Mouse (Mus musculus) heart, adult 2 months (tissue): ENCODE measurements around the gene Adipor1. TPM values are rescaled to one million over a fixed set of nuclear protein-coding genes. Genes with fewer than 3 reads are reported as not detected.
A peak's percentile ranks its signal among the peaks of the same experiment; 100 is the strongest.

Experiments
- DNase-seq, 2 experiments: peaks; one replicate each; pipeline ENCODE4 v3.0.0; 2021
- H3K27ac ChIP-seq: fragments of 200-600 bp; 2 replicates; pipeline ENCODE4 v1.8.1; 2022
- H3K27me3 ChIP-seq: fragments of 200-500 bp; 2 replicates; pipeline ENCODE4 v1.6.1; 2012; ENCODE audit warnings: mild to moderate bottlenecking, low read length, inconsistent platforms, mixed read lengths; ENCODE audit not compliant: control insufficient read depth, insufficient read depth
- H3K36me3 ChIP-seq: fragments of 200-500 bp; 2 replicates; pipeline ENCODE4 v1.6.1; 2012; ENCODE audit warnings: low read length, inconsistent platforms; ENCODE audit not compliant: control insufficient read depth, insufficient read depth
- H3K4me1 ChIP-seq: fragments of 200-500 bp; 2 replicates; pipeline ENCODE4 v1.6.1; 2011; ENCODE audit warnings: low read length; ENCODE audit not compliant: control insufficient read depth, insufficient read depth
- H3K4me3 ChIP-seq: fragments of 200-600 bp; 2 replicates; pipeline ENCODE4 v1.8.1; 2022
- H3K79me2 ChIP-seq: fragments of 200-500 bp; replicated peaks from 2 replicates; pipeline ENCODE4 v1.6.1; 2012; ENCODE audit warnings: mild to moderate bottlenecking, inconsistent platforms, low read length, moderate library complexity, mixed read lengths; ENCODE audit not compliant: control insufficient read depth, insufficient read depth
- H3K9ac ChIP-seq: fragments of 200-500 bp; 2 replicates; pipeline ENCODE4 v1.6.1; 2012; ENCODE audit warnings: low read depth, mild to moderate bottlenecking, control low read depth, inconsistent platforms, low read length, mixed read lengths
- CTCF ChIP-seq: fragments of 200-600 bp; IDR thresholded peaks from 2 replicates; pipeline ENCODE4 v1.8.1; 2022; ENCODE audit warnings: antibody characterized with exemption, mild to moderate bottlenecking, moderate library complexity
- EP300 ChIP-seq: fragments of 200-500 bp; IDR thresholded peaks from 2 replicates; pipeline ENCODE4 v1.6.1; 2011; ENCODE audit warnings: low read depth, low read length, control low read depth; ENCODE audit not compliant: insufficient read depth
- POLR2A ChIP-seq: fragments of 200-500 bp; IDR thresholded peaks from 2 replicates; pipeline ENCODE4 v1.6.1; 2011; ENCODE audit warnings: mild to moderate bottlenecking, low read depth, low read length, control low read depth; ENCODE audit not compliant: insufficient read depth
- WGBS: fragments of 180-500 bp; shearing (Covaris S2); methylation state at CpG from one replicate; pipeline ENCODE4 v1.1.7; 2018; 5-methylcytosine and 5-hydroxymethylcytosine counted together
- intact Hi-C: fragments of 180-260 bp; cut with DNase I; formaldehyde crosslinking; loops from one replicate; pipeline ENCODE4 v1.15.1; 2025
- polyA plus RNA-seq: library from polyadenylated mRNA; depleted of rRNA; stranded (reverse); fragments of >200 nt; gene quantifications from 2 replicates; pipeline ENCODE4 v1.2.3, GENCODE M21; 2012; rRNA removed
- total RNA-seq, 2 experiments: library from RNA; stranded (reverse); gene quantifications; 2 replicates each; pipeline ENCODE4 v1.2.3; 2021

The Adipor1 gene
- total and polyA plus RNA-seq, 3 experiments = 140 to 148 (median 140) TPM

GRCm38 (mm10) chr1:134454904-134455824, 40.0 kb downstream of the Adipor1 start, which contains the start of gene Klhl12:
TSS of gene Klhl12 (plus strand) at chr1:134455531.
- H3K9ac ChIP-seq = peak within 1 kb of the TSS; percentile 100
- peaks cover 2% of the 10 kb centered on the region; the same call in 1 of the 2 replicates for H3K36me3 ChIP-seq
- intact Hi-C loops = loop anchor here (1.0 to 2.0 kb wide), 3 partner anchors 38 to 94 kb away; partner anchors contain the start of genes Rabif and Tmem183a
- peak within 1 kb of the TSS; percentile 71 for H3K4me3 ChIP-seq
- H3K27me3 ChIP-seq = no peaks in the 10 kb centered on the region
- peak within 1 kb of the TSS; percentile 92 for H3K27ac ChIP-seq
- under 1% methylated on average over 61 of the region's 61 CpGs for WGBS
- peaks cover 3% of the 10 kb centered on the region; the same call in 1 of the 2 replicates for H3K4me1 ChIP-seq
- peaks cover 1% of the 10 kb centered on the region for H3K79me2 ChIP-seq
- DNase-seq = peak; percentile 94 to 98
- TF ChIP-seq EP300 (no peak), POLR2A (peak; percentile 81), CTCF (peak; percentile 52)

- DNase-seq = no peak
- no peaks in the 10 kb centered on the region for H3K27me3 ChIP-seq
- TF ChIP-seq EP300 (no peak), CTCF (no peak), POLR2A (no peak)
- peak overlapping the region; percentile 71 for H3K4me3 ChIP-seq
- peak overlapping the region; percentile 92; the same call in 1 of the 2 replicates for H3K27ac ChIP-seq
- H3K4me1 ChIP-seq = peaks cover 3% of the 10 kb centered on the region; the same call in 1 of the 2 replicates
- H3K36me3 ChIP-seq = peaks cover 2% of the 10 kb centered on the region
- peaks cover 1% of the 10 kb centered on the region for H3K79me2 ChIP-seq
- no peak overlapping the region; the same call in 1 of the 2 replicates for H3K9ac ChIP-seq
- intact Hi-C loops = no loop called here
- WGBS = 22% methylated on average over 5 of the region's 5 CpGs
Observed at GRCm38 (mm10) chr1:134456060-134456459, 40.9 kb downstream of the Adipor1 start.

- DNase-seq = no peak
- Histone ChIP-seq H3K9ac (no peak overlapping the region), H3K4me3 (no peak overlapping the region), H3K36me3 (peaks cover 2% of the 10 kb centered on the region), H3K27me3 (no peaks in the 10 kb centered on the region), H3K79me2 (peaks cover 1% of the 10 kb centered on the region), H3K27ac (no peak overlapping the region), H3K4me1 (peaks cover 3% of the 10 kb centered on the region; the same call in 1 of the 2 replicates)
- TF ChIP-seq POLR2A (no peak), EP300 (no peak)
- intact Hi-C loops = no loop called here
- WGBS = 89% methylated on average over 7 of the region's 7 CpGs
Observed at GRCm38 (mm10) chr1:134458139-134458727, 43.1 kb downstream of the Adipor1 start.

- peaks cover 2% of the 10 kb centered on the region for H3K36me3 ChIP-seq
Observed at GRCm38 (mm10) chr1:134460294-134461284, 45.4 kb downstream of the Adipor1 start.

More at GRCm38 (mm10) chr1:134460294-134461284, 45.4 kb downstream of the Adipor1 start:
- Histone ChIP-seq H3K4me3 (no peak overlapping the region), H3K27me3 (no peaks in the 10 kb centered on the region), H3K4me1 (peaks cover 3% of the 10 kb centered on the region; the same call in 1 of the 2 replicates), H3K79me2 (no peaks in the 10 kb centered on the region; the same call in none of the 2 replicates), H3K27ac (no peak overlapping the region), H3K9ac (no peak overlapping the region)
- no peak for DNase-seq
- intact Hi-C loops = no loop called here
- TF ChIP-seq EP300 = no peak
- no peak for TF ChIP-seq POLR2A
- TF ChIP-seq CTCF = no peak
- 86% methylated on average over 1 of the region's 1 CpGs for WGBS

Other genes with a start within 250 kb of the Adipor1 start
- under 1 TPM; 0.94 to 0.96 TPM for gene Chil1, start 233.2 kb upstream of the Adipor1 start, total RNA-seq
- gene Chil1, start 233.2 kb upstream of the Adipor1 start, polyA plus RNA-seq = 1.7 and 2.7 TPM in 2 replicates
- gene Mybph, start 221.9 kb upstream of the Adipor1 start, total RNA-seq = not detected
- gene Mybph, start 221.9 kb upstream of the Adipor1 start, polyA plus RNA-seq = 0.16 and 0.18 TPM in 2 replicates
- gene Adora1, start 179.9 kb upstream of the Adipor1 start, total RNA-seq = 10 to 100 TPM in 1 of 2 experiments, 1 to 10 TPM in 1; 9.6 to 15.0 TPM
- 18.6 and 19.4 TPM in 2 replicates for gene Adora1, start 179.9 kb upstream of the Adipor1 start, polyA plus RNA-seq
- gene Myog, start 125.4 kb upstream of the Adipor1 start, total RNA-seq = not detected
- gene Myog, start 125.4 kb upstream of the Adipor1 start, polyA plus RNA-seq = not detected in 2 replicates
- under 1 TPM; 0.80 to 0.94 TPM for gene Ppfia4, start 82.5 kb upstream of the Adipor1 start, total RNA-seq
- 4.4 and 4.9 TPM in 2 replicates for gene Ppfia4, start 82.5 kb upstream of the Adipor1 start, polyA plus RNA-seq
- 10 to 100 TPM; 17.8 to 18.7 TPM for gene Tmem183a, start 53.4 kb upstream of the Adipor1 start, total RNA-seq
- 22.9 and 45.8 TPM in 2 replicates for gene Tmem183a, start 53.4 kb upstream of the Adipor1 start, polyA plus RNA-seq
- gene 4933406M09Rik, start 29.4 kb upstream of the Adipor1 start, total RNA-seq = not detected
- gene 4933406M09Rik, start 29.4 kb upstream of the Adipor1 start, polyA plus RNA-seq = not detected in 2 replicates
- gene Cyb5r1, start 9.8 kb upstream of the Adipor1 start, total RNA-seq = 10 to 100 TPM; 21.0 to 24.1 TPM
- 41.8 and 42.8 TPM in 2 replicates for gene Cyb5r1, start 9.8 kb upstream of the Adipor1 start, polyA plus RNA-seq
- gene Klhl12, start 40.2 kb downstream of the Adipor1 start, total RNA-seq = 10 to 100 TPM; 20.2 to 21.8 TPM
- gene Klhl12, start 40.2 kb downstream of the Adipor1 start, polyA plus RNA-seq = 9.3 and 15.7 TPM in 2 replicates
- gene Rabif, start 79.3 kb downstream of the Adipor1 start, total RNA-seq = 1 to 10 TPM; 8.6 to 9.1 TPM
- gene Rabif, start 79.3 kb downstream of the Adipor1 start, polyA plus RNA-seq = 9.1 and 14.9 TPM in 2 replicates
- not detected for gene Mgat4e, start 134.3 kb downstream of the Adipor1 start, total RNA-seq
- 0.20 TPM in 1 of 2 replicates, not detected in the other for gene Mgat4e, start 134.3 kb downstream of the Adipor1 start, polyA plus RNA-seq
- gene Kdm5b, start 144.8 kb downstream of the Adipor1 start, total RNA-seq = 10 to 100 TPM; 11.6 to 13.2 TPM
- gene Kdm5b, start 144.8 kb downstream of the Adipor1 start, polyA plus RNA-seq = 3.3 and 7.0 TPM in 2 replicates
- gene Syt2, start 231.3 kb downstream of the Adipor1 start, total RNA-seq = under 1 TPM in 1 of 2 experiments, not detected in 1; 0.05 TPM
- gene Syt2, start 231.3 kb downstream of the Adipor1 start, polyA plus RNA-seq = 0.04 and 0.06 TPM in 2 replicates